Mouse (Mus musculus): Measurements from ENCODE around the gene Tha1. TPM values are rescaled to one million over a fixed set of nuclear protein-coding genes. Genes with fewer than 3 reads are reported as not detected.

The Tha1 gene
- total RNA-seq (2021) (1 to 10 TPM; 9.2 to 9.3 TPM), polyA plus RNA-seq (2012; rRNA removed) (11.2 and 14.6 TPM in 2 replicates)
- long read RNA-seq, transcript Tha1-201 (7 exons, 1,770 nt) = major isoform, 9 of 9 reads
- long read RNA-seq, partial matches to known transcripts = 0 of 9 reads
- long read RNA-seq, other reads (novel, unspliced or antisense) = 0 of 9 reads

- 3% methylated on average over 51 of the region's 51 CpGs for WGBS
- H3K27ac ChIP-seq = peak within 1 kb of the TSS; percentile 85
- no peaks in the 10 kb centered on the region for H3K36me3 ChIP-seq (ENCODE audit: control insufficient read depth, insufficient read depth, low read length)
- H3K27me3 ChIP-seq (ENCODE audit: control insufficient read depth, insufficient read depth, low read length) = no peaks in the 10 kb centered on the region
- peak within 1 kb of the TSS; percentile 88 for H3K9ac ChIP-seq (ENCODE audit: low read depth, low read length)
- peak; percentile 5; the same call in 1 of the 2 replicates for TF ChIP-seq CTCF (IDR thresholded peaks at IDR 0.05)
- TF ChIP-seq POLR2A (IDR thresholded peaks at IDR 0.05; ENCODE audit: insufficient read depth, low read depth, low read length) = peak; percentile 75
- no peak for TF ChIP-seq EP300 (IDR thresholded peaks at IDR 0.05; ENCODE audit: insufficient read depth, low read depth, low read length)
- intact Hi-C loops (cut with DNase I) = loop anchor here (5.0 kb wide), 2 partner anchors 99 to 349 kb away; partner anchors contain the start of gene Socs3
- H3K79me2 ChIP-seq (replicated peaks; ENCODE audit: control insufficient read depth, insufficient read depth, low read length) = no peaks in the 10 kb centered on the region
- H3K4me3 ChIP-seq = peak within 1 kb of the TSS; percentile 65
- peak; percentile 81 to 85 for DNase-seq
- peaks cover 5% of the 10 kb centered on the region for H3K4me1 ChIP-seq (ENCODE audit: control insufficient read depth, insufficient read depth, low read length)
These were observed at the start of gene Tha1 for GRCm38 (mm10) chr11:117872861-117873608. Gene Tha1, minus strand, starts transcription at chr11:117873481.

GRCm38 (mm10) chr11:117919211-117919610, 45.9 kb upstream of the Tha1 start:
- H3K79me2 ChIP-seq (replicated peaks; ENCODE audit: control insufficient read depth, insufficient read depth, low read length) = no peaks in the 10 kb centered on the region
- intact Hi-C loops (cut with DNase I) = no loop called here
- H3K9ac ChIP-seq (ENCODE audit: low read depth, low read length) = no peak overlapping the region
- H3K4me1 ChIP-seq (ENCODE audit: control insufficient read depth, insufficient read depth, low read length) = peaks cover 2% of the 10 kb centered on the region
- 20% methylated on average over 5 of the region's 5 CpGs for WGBS
- TF ChIP-seq CTCF (IDR thresholded peaks at IDR 0.05) = no peak
- no peak for TF ChIP-seq POLR2A (IDR thresholded peaks at IDR 0.05; ENCODE audit: insufficient read depth, low read depth, low read length)
- TF ChIP-seq EP300 (IDR thresholded peaks at IDR 0.05; ENCODE audit: insufficient read depth, low read depth, low read length) = no peak
- H3K36me3 ChIP-seq (ENCODE audit: control insufficient read depth, insufficient read depth, low read length) = no peaks in the 10 kb centered on the region
- H3K27me3 ChIP-seq (ENCODE audit: control insufficient read depth, insufficient read depth, low read length) = no peaks in the 10 kb centered on the region
- no peak overlapping the region for H3K4me3 ChIP-seq
- H3K27ac ChIP-seq = no peak overlapping the region
- no peak for DNase-seq

GRCm38 (mm10) chr11:117918541-117918940, 45.3 kb upstream of the Tha1 start:
- Histone ChIP-seq H3K27ac (no peak overlapping the region), H3K79me2 (replicated peaks; ENCODE audit: control insufficient read depth, insufficient read depth, low read length) (no peaks in the 10 kb centered on the region), H3K4me3 (no peak overlapping the region), H3K4me1 (ENCODE audit: control insufficient read depth, insufficient read depth, low read length) (peaks cover 2% of the 10 kb centered on the region), H3K27me3 (ENCODE audit: control insufficient read depth, insufficient read depth, low read length) (no peaks in the 10 kb centered on the region), H3K9ac (ENCODE audit: low read depth, low read length) (no peak overlapping the region), H3K36me3 (ENCODE audit: control insufficient read depth, insufficient read depth, low read length) (no peaks in the 10 kb centered on the region)
- DNase-seq = no peak
- intact Hi-C loops (cut with DNase I) = no loop called here
- TF ChIP-seq EP300 (IDR thresholded peaks at IDR 0.05; ENCODE audit: insufficient read depth, low read depth, low read length) (no peak), CTCF (IDR thresholded peaks at IDR 0.05) (no peak), POLR2A (IDR thresholded peaks at IDR 0.05; ENCODE audit: insufficient read depth, low read depth, low read length) (no peak)
- WGBS = 85% methylated on average over 11 of the region's 11 CpGs

- 90% methylated on average over 7 of the region's 7 CpGs for WGBS
- H3K27me3 ChIP-seq (ENCODE audit: control insufficient read depth, insufficient read depth, low read length) = no peaks in the 10 kb centered on the region
- H3K27ac ChIP-seq = no peak overlapping the region
- peaks cover 2% of the 10 kb centered on the region for H3K4me1 ChIP-seq (ENCODE audit: control insufficient read depth, insufficient read depth, low read length)
- intact Hi-C loops (cut with DNase I) = no loop called here
- H3K79me2 ChIP-seq (replicated peaks; ENCODE audit: control insufficient read depth, insufficient read depth, low read length) = no peaks in the 10 kb centered on the region
- no peak for TF ChIP-seq CTCF (IDR thresholded peaks at IDR 0.05)
- TF ChIP-seq EP300 (IDR thresholded peaks at IDR 0.05; ENCODE audit: insufficient read depth, low read depth, low read length) = no peak
- no peak for TF ChIP-seq POLR2A (IDR thresholded peaks at IDR 0.05; ENCODE audit: insufficient read depth, low read depth, low read length)
- no peak for DNase-seq
- H3K9ac ChIP-seq (ENCODE audit: low read depth, low read length) = no peak overlapping the region
- H3K36me3 ChIP-seq (ENCODE audit: control insufficient read depth, insufficient read depth, low read length) = no peaks in the 10 kb centered on the region
- H3K4me3 ChIP-seq = no peak overlapping the region
These were observed 42.6 kb upstream of the Tha1 start for GRCm38 (mm10) chr11:117915837-117916236.

GRCm38 (mm10) chr11:117915341-117915740, 42.1 kb upstream of the Tha1 start:
- 80% methylated on average over 1 of the region's 1 CpGs for WGBS
- H3K27ac ChIP-seq = no peak overlapping the region

GRCm38 (mm10) chr11:117914531-117914930, 41.2 kb upstream of the Tha1 start:
- no peak for DNase-seq
- H3K36me3 ChIP-seq (ENCODE audit: control insufficient read depth, insufficient read depth, low read length) = no peaks in the 10 kb centered on the region
- intact Hi-C loops (cut with DNase I) = no loop called here
- H3K4me3 ChIP-seq = no peak overlapping the region
- no peaks in the 10 kb centered on the region for H3K27me3 ChIP-seq (ENCODE audit: control insufficient read depth, insufficient read depth, low read length)
- no peak overlapping the region for H3K27ac ChIP-seq
- H3K9ac ChIP-seq (ENCODE audit: low read depth, low read length) = no peak overlapping the region
- no peaks in the 10 kb centered on the region for H3K79me2 ChIP-seq (replicated peaks; ENCODE audit: control insufficient read depth, insufficient read depth, low read length)
- no peak for TF ChIP-seq CTCF (IDR thresholded peaks at IDR 0.05)
- no peak for TF ChIP-seq EP300 (IDR thresholded peaks at IDR 0.05; ENCODE audit: insufficient read depth, low read depth, low read length)
- no peak for TF ChIP-seq POLR2A (IDR thresholded peaks at IDR 0.05; ENCODE audit: insufficient read depth, low read depth, low read length)
- WGBS = 42% methylated on average over 12 of the region's 12 CpGs
- H3K4me1 ChIP-seq (ENCODE audit: control insufficient read depth, insufficient read depth, low read length) = peaks cover 1% of the 10 kb centered on the region

More at GRCm38 (mm10) chr11:117915341-117915740, 42.1 kb upstream of the Tha1 start:
- Histone ChIP-seq H3K4me1 (ENCODE audit: control insufficient read depth, insufficient read depth, low read length) (peaks cover 2% of the 10 kb centered on the region), H3K4me3 (no peak overlapping the region), H3K27me3 (ENCODE audit: control insufficient read depth, insufficient read depth, low read length) (no peaks in the 10 kb centered on the region), H3K9ac (ENCODE audit: low read depth, low read length) (no peak overlapping the region), H3K36me3 (ENCODE audit: control insufficient read depth, insufficient read depth, low read length) (no peaks in the 10 kb centered on the region), H3K79me2 (replicated peaks; ENCODE audit: control insufficient read depth, insufficient read depth, low read length) (no peaks in the 10 kb centered on the region)
- TF ChIP-seq CTCF (IDR thresholded peaks at IDR 0.05) (peak; percentile 65), POLR2A (IDR thresholded peaks at IDR 0.05; ENCODE audit: insufficient read depth, low read depth, low read length) (no peak)
- intact Hi-C loops (cut with DNase I) = no loop called here
- no peak for DNase-seq

Data from heart, adult 2 months (tissue).